Mouse (Mus musculus) urinary bladder, postnatal 0 days (tissue): Measurements from ENCODE around the gene Ndufa7. TPM values are rescaled to one million over a fixed set of nuclear protein-coding genes. Genes with fewer than 3 reads are reported as not detected.

Source experiments
- microRNA-seq: library from miRNA; unstranded; fragments of <30 nt; microRNA quantifications from one replicate; pipeline ENCODE4, GENCODE M21; 2016
- polyA plus RNA-seq: library from polyadenylated mRNA; unstranded; fragments of >200 nt; fragmentation: Nextera tagmentation; extraction: Ambion mirVana; gene quantifications from 2 replicates; pipeline ENCODE4 v1.2.1, GENCODE M21; 2015

The Ndufa7 gene
- 513 and 574 TPM in 2 replicates for polyA plus RNA-seq

DNA sequence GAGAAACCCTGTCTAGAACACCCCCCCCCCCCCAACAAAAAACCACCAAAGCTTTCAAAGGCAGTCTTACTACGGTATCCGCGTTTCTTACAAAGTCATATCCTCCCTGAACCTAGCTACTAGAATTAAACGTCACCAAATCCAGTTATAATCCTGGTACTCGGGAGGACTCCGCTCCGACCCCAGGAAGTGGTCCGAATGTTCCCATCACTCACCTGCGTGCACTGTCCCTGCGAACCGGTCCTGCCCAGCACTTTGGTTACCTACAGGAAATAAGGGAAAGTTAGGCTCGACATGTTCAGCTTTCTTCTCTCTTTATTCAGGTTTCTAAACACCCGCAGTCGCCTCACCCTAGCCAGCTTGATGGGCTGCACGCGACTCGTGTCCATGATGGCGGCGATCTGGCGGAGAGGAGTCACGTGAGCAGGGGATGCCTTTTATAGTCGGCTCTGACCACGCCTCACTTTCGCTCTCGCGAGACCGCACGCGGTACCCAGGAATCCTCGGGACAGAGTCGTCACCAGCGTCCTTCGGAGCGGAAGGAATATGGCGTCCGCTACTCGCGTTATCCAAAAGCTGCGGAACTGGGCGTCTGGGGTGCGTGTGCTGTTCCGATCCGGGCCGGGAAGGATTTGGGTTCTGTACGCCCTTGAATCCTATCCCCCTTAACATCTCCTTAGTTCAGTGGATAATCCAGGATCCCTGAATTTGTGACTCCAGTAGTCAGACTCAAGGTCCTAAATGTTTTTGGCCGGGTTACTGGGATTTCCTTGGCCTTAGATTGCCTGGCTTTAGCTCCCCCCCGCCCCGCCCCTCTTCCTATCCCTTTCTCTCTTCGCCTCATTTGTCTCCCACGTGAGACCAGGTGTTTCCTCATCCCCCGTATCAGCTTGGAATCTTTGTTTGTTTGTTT lies at the start of gene Ndufa7, which contains the start of gene Rps28:
Gene Ndufa7 (plus strand): TSS at position 489 of the 913 bp plus-strand sequence.
Gene Rps28 (minus strand): TSS at position 479 of the 913 bp plus-strand sequence.

DNA sequence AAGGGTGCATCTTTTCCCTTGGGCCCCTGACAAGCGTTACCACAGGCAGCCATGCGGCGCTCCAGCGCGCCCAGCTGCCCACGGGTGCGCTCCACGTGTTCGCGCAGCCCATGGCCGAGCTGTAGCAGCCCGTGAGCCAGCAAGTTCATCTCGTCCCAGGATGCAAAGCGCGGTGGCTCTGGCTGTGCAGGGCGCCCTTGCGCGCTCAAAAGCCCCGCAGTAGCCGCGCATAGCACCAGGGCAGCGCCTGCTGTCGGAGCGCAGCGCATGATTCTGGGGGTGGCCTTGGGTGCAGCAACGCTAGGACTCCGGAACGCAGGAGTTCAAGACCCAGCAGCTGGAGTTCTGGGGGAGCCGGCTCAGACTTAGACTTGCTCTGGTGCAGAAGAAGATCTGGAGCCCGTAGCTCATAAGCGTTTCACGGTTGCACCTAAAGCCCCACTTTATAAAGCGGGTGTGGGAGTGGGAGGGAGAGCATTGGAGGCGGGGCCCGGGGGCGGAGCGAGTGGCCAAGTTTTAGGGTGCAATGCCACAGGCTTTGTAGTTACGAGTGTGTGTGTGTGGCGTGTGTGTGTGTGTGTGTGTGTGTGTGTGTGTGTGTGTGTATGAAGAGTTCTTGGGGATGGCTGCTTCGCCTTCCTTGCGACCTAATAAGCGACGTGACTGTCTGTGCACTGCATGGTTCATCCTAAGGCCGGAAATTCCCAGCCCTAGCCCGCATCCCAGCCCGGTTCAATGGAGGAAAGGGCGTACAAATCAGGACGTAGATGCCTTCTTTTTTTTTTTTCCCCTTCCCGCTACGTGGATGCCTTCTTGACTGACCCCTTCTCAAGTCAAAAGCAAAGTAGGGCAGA lies 43.0 kb upstream of the Ndufa7 start, which contains the start of gene Angptl4:
Gene Angptl4 (minus strand): TSS at position 707 of the 854 bp plus-strand sequence.

DNA sequence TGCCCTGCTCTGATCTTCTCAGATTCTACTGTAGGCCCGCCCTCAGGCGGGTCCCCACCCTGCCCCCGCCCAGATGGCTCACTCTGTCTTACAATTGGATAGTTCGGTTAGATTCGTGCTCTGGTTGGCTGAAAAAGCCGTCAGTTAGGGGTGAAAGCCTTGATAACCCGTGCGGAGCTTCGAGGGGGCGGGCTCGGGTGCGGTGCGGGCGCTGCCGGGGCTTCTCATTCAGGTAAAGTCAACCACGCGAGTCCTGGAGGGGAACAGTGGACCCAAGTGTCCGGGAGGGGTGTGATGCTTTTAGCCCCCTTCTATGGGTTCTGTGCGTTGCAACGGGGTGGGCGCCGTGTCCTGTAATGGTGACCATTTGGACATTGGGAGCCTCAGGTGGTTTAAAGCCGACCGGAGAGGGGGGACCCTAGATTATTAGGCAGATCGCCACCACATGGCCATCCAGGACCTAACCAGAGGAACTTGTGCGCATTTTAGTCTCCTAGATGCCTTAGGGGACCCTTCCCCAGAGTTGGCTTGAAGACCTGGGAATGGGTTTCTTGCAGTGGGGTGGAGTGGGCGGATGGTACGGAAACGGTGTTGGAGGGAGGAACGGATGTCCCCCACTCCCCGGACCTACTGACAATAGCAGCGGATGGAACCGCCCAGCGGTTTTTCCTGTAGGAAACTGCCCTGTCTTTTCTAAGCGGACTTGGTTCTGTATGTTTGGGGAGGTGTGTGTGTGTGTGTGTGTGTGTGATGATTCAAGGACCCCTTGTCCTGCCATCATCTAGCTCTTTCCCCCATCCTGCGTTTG lies 13.8 kb upstream of the Ndufa7 start, which contains the start of gene Kank3:
Gene Kank3 (plus strand): TSS at position 186 of the 808 bp plus-strand sequence.

DNA sequence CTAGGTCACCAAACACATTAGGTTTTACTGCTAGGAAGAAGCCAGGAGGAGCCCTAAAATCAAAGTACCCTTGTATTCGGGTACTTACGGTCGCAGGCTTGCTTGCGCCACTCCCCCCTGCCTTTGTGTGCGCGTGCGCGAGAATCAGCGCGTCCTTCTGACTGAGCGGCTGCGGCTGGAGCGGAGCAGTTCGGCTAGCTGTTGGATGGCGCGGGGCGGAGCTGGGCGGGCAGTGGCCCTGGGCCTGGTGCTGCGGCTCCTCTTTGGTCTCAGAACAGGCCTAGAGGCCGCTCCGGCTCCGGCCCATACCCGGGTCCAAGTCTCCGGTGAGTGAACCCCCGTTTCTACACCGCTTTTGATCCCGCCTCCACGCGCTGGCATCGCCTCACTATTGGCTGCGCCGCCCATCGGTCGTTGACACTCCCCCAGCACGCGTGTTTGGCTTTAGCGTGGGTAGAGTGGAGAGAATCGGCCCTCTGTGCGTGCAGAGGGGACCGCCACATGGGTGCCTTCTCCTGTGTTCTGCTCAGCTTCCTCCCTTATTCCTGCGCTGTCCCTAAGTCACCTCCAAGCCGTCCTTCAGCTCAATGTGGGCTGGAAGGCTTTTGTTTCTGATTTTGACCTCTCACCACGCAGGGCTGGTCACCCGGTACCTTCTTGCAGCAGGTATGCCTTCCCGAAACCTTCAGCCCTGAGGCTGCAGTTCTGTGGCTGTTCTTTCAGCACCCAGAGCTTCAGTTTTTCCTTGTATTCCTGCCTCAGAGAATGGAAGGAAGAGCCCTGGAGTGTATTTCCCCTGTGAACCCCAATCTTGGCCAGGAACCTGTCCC lies 18.8 kb downstream of the Ndufa7 start, which contains the start of gene Cd320:
Gene Cd320 (plus strand): TSS at position 126 of the 830 bp plus-strand sequence.

DNA sequence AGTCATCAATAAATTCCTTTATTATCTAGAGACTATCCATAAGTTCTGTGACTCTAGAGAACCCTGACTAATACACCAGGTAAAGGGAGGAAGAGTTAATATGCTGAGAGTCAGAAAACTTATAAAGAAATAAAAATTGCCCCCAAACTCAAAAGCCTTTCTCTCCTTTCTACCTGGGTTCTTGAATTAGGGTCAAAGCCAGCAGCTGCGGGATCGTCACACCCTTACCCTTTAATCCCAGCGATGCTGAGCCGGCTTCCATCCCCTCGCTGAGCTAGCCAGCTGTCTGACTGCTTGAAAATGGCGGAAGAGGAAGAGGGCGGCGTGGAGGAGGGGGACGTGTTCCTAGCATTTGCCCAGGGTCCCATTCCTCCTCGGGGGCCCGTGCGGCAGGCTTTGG lies 49.2 kb downstream of the Ndufa7 start, which contains the start of gene Gm7029:
Gene Gm7029 (plus strand): TSS at position 301 of the 400 bp plus-strand sequence.

Small RNA genes within 50 kb of the gene (microRNA-seq; reads per million reads assigned to microRNA genes)
- not detected for gene Gm27740

Other genes with a start within 250 kb of the Ndufa7 start
- 31.3 and 32.4 TPM in 2 replicates for gene Zfp414, start 195.5 kb upstream of the Ndufa7 start, polyA plus RNA-seq
- 0.41 and 1.3 TPM in 2 replicates for gene Pram1, start 186.5 kb upstream of the Ndufa7 start, polyA plus RNA-seq
- gene Hnrnpm, start 137.7 kb upstream of the Ndufa7 start, polyA plus RNA-seq: 109 and 132 TPM in 2 replicates
- 87.0 and 101 TPM in 2 replicates for gene March2, start 105.9 kb upstream of the Ndufa7 start, polyA plus RNA-seq
- 246 and 249 TPM in 2 replicates for gene Rab11b, start 64.0 kb upstream of the Ndufa7 start, polyA plus RNA-seq
- 32.3 and 36.8 TPM in 2 replicates for gene Angptl4, start 42.7 kb upstream of the Ndufa7 start, polyA plus RNA-seq
- 21.2 and 23.5 TPM in 2 replicates for gene Kank3, start 14.1 kb upstream of the Ndufa7 start, polyA plus RNA-seq
- gene Rps28, start within 50 bp of the Ndufa7 start, polyA plus RNA-seq: 778 and 855 TPM in 2 replicates
- gene Cd320, start 18.5 kb downstream of the Ndufa7 start, polyA plus RNA-seq: 22.6 and 27.1 TPM in 2 replicates
- gene Gm7029, start 49.3 kb downstream of the Ndufa7 start, polyA plus RNA-seq: not detected in 2 replicates
- gene Kifc1, start 66.1 kb downstream of the Ndufa7 start, polyA plus RNA-seq: 1.3 and 1.9 TPM in 2 replicates
- gene Platr17, start 80.6 kb downstream of the Ndufa7 start, polyA plus RNA-seq: 0.20 and 0.88 TPM in 2 replicates
- 23.1 and 26.3 TPM in 2 replicates for gene Daxx, start 84.8 kb downstream of the Ndufa7 start, polyA plus RNA-seq
- 68.1 and 71.1 TPM in 2 replicates for gene Tapbp, start 91.3 kb downstream of the Ndufa7 start, polyA plus RNA-seq
- 12.5 and 13.1 TPM in 2 replicates for gene Zbtb22, start 91.3 kb downstream of the Ndufa7 start, polyA plus RNA-seq
- 23.8 and 27.2 TPM in 2 replicates for gene Rgl2, start 105.0 kb downstream of the Ndufa7 start, polyA plus RNA-seq
- 93.9 and 108 TPM in 2 replicates for gene Pfdn6, start 115.8 kb downstream of the Ndufa7 start, polyA plus RNA-seq
- gene Wdr46, start 116.1 kb downstream of the Ndufa7 start, polyA plus RNA-seq: 18.0 and 19.4 TPM in 2 replicates
- gene B3galt4, start 126.9 kb downstream of the Ndufa7 start, polyA plus RNA-seq: 6.4 and 6.7 TPM in 2 replicates
- gene Vps52, start 131.2 kb downstream of the Ndufa7 start, polyA plus RNA-seq: 28.7 and 29.0 TPM in 2 replicates
- gene Rps18, start 131.4 kb downstream of the Ndufa7 start, polyA plus RNA-seq: 1,535 and 1,858 TPM in 2 replicates
- 97.3 and 136 TPM in 2 replicates for gene H2-K1, start 175.8 kb downstream of the Ndufa7 start, polyA plus RNA-seq
- gene Ring1, start 200.1 kb downstream of the Ndufa7 start, polyA plus RNA-seq: 12.7 and 13.4 TPM in 2 replicates
- 39.1 and 39.5 TPM in 2 replicates for gene H2-Ke6, start 203.5 kb downstream of the Ndufa7 start, polyA plus RNA-seq
- 139 and 141 TPM in 2 replicates for gene Slc39a7, start 207.1 kb downstream of the Ndufa7 start, polyA plus RNA-seq
- gene Rxrb, start 207.2 kb downstream of the Ndufa7 start, polyA plus RNA-seq: 22.6 and 25.7 TPM in 2 replicates
- 0.26 and 0.34 TPM in 2 replicates for gene Col11a2, start 214.9 kb downstream of the Ndufa7 start, polyA plus RNA-seq